Mouse (Mus musculus) retina, postnatal 7 days (tissue): ENCODE results near the gene Slc22a20.

Experiments used
- DNase-seq: peaks from one replicate; pipeline ENCODE4 v3.0.0-alpha.2; 2012; ENCODE audit warnings: low read depth, low spot score

Slc22a20 gene

GRCm38 (mm10) chr19:5953201-5953770, 32.7 kb downstream of the Slc22a20 start:
- no peak for DNase-seq

GRCm38 (mm10) chr19:5952071-5952691, 33.8 kb downstream of the Slc22a20 start:
- DNase-seq = no peak

- DNase-seq = no peak
These were observed 34.3 kb downstream of the Slc22a20 start for GRCm38 (mm10) chr19:5951631-5952030.

GRCm38 (mm10) chr19:5950218-5950617, 35.7 kb downstream of the Slc22a20 start:
- DNase-seq = no peak

- no peak for DNase-seq
These were observed 40.1 kb downstream of the Slc22a20 start for GRCm38 (mm10) chr19:5945891-5946290.

GRCm38 (mm10) chr19:5945027-5945426, 40.9 kb downstream of the Slc22a20 start:
- DNase-seq = no peak

- DNase-seq = no peak
These were observed 41.8 kb downstream of the Slc22a20 start for GRCm38 (mm10) chr19:5944145-5944544.

- no peak for DNase-seq
These were observed 42.5 kb downstream of the Slc22a20 start for GRCm38 (mm10) chr19:5943404-5943803.

GRCm38 (mm10) chr19:5942581-5942980, 43.4 kb downstream of the Slc22a20 start:
- no peak for DNase-seq

- DNase-seq = no peak
These were observed 45.3 kb downstream of the Slc22a20 start for GRCm38 (mm10) chr19:5940656-5941055.

GRCm38 (mm10) chr19:5940173-5940572, 45.8 kb downstream of the Slc22a20 start:
- DNase-seq = no peak

GRCm38 (mm10) chr19:5939715-5940114, 46.2 kb downstream of the Slc22a20 start:
- DNase-seq = no peak

GRCm38 (mm10) chr19:5938516-5938915, 47.4 kb downstream of the Slc22a20 start:
- DNase-seq = no peak

- DNase-seq = no peak
These were observed 48.0 kb downstream of the Slc22a20 start for GRCm38 (mm10) chr19:5937836-5938406.

- no peak for DNase-seq
These were observed 48.7 kb downstream of the Slc22a20 start for GRCm38 (mm10) chr19:5937095-5937835.

- no peak for DNase-seq
These were observed 50.3 kb downstream of the Slc22a20 start for GRCm38 (mm10) chr19:5935691-5936090.

- DNase-seq = no peak
These were observed 50.7 kb downstream of the Slc22a20 start for GRCm38 (mm10) chr19:5935266-5935665.

- no peak for DNase-seq
These were observed 56.0 kb downstream of the Slc22a20 start for GRCm38 (mm10) chr19:5929634-5930596.

- DNase-seq = no peak
These were observed 57.4 kb downstream of the Slc22a20 start for GRCm38 (mm10) chr19:5928546-5928945.

GRCm38 (mm10) chr19:5928104-5928503, 57.8 kb downstream of the Slc22a20 start:
- DNase-seq = no peak

- DNase-seq = no peak
These were observed 58.4 kb downstream of the Slc22a20 start for GRCm38 (mm10) chr19:5927532-5927931.
